Comparison of ENCODE assay signal across 13 mouse cellular contexts in genomic region chr1:86698721-86699120, GRCm38 (mm10). TPM values are rescaled to one million over a fixed set of nuclear protein-coding genes. Genes with fewer than 3 reads are reported as not detected.
A peak's percentile ranks its signal among the peaks of the same experiment; 100 is the strongest.
DNase-seq lines count a peak whose midpoint lies in the region; ATAC-seq and TF ChIP-seq lines count a peak whose summit lies in the region.
"Had no signal": no experiment of that assay in that cellular context is flagged by ENCODE, and none has a peak within 500 bp of the region (broad histone marks: within the 10 kb centered on the region; RNA-seq: fewer than 3 reads in every experiment).

No protein-coding gene starts in this region.

- no peak overlapping the region for H3K4me3 ChIP-seq in lung, embryonic 14.5 days (ENCODE audit: low read depth, low read length)
- H3K4me3 ChIP-seq in forebrain, postnatal 0 days (ENCODE audit: low read depth, low read length): no peak overlapping the region
- H3K4me3 ChIP-seq: hindbrain, embryonic 13.5 days; megakaryocyte, embryonic 14.5 days; neural tube, embryonic 13.5 days had no signal

- H3K9ac ChIP-seq in lung, embryonic 14.5 days: no peak overlapping the region
- no peak overlapping the region for H3K9ac ChIP-seq in forebrain, postnatal 0 days
- H3K9ac ChIP-seq: hindbrain, embryonic 13.5 days; neural tube, embryonic 13.5 days had no signal

- no peak overlapping the region for H3K4me2 ChIP-seq in lung, embryonic 14.5 days
- no peak overlapping the region for H3K4me2 ChIP-seq in forebrain, postnatal 0 days (ENCODE audit: low read depth)
- H3K4me2 ChIP-seq: hindbrain, embryonic 13.5 days; neural tube, embryonic 13.5 days had no signal

- 33% methylated on average over 2 of the region's 2 CpGs for WGBS in lung, embryonic 14.5 days
- WGBS in forebrain, postnatal 0 days: 22% methylated on average over 2 of the region's 2 CpGs

- H3K9me3 ChIP-seq in lung, embryonic 14.5 days (ENCODE audit: low read depth, low read length): no peaks in the 10 kb centered on the region
- H3K9me3 ChIP-seq in forebrain, postnatal 0 days (ENCODE audit: low read length): no peaks in the 10 kb centered on the region
- H3K9me3 ChIP-seq: hindbrain, embryonic 13.5 days; megakaryocyte, embryonic 14.5 days; neural tube, embryonic 13.5 days had no signal

- no peaks in the 10 kb centered on the region for H3K36me3 ChIP-seq in lung, embryonic 14.5 days (ENCODE audit: insufficient read depth)
- no peaks in the 10 kb centered on the region for H3K36me3 ChIP-seq in forebrain, postnatal 0 days (ENCODE audit: insufficient read depth)
- H3K36me3 ChIP-seq: hindbrain, embryonic 13.5 days; neural tube, embryonic 13.5 days had no signal

- ATAC-seq in lung, embryonic 14.5 days (ENCODE audit: insufficient read depth): no peak
- no peak for ATAC-seq in activated CD4-positive, CD25-positive, alpha-beta regulatory T cell, adult 4 months
- no peak for ATAC-seq in forebrain, postnatal 0 days

- no peaks in the 10 kb centered on the region for H3K27me3 ChIP-seq in lung, embryonic 14.5 days (ENCODE audit: insufficient read depth, low read length)
- H3K27me3 ChIP-seq in forebrain, postnatal 0 days (ENCODE audit: insufficient read depth, low read length): no peaks in the 10 kb centered on the region
- H3K27me3 ChIP-seq: hindbrain, embryonic 13.5 days; neural tube, embryonic 13.5 days had no signal

- 0 out of 2 replicates have a peak, but pooled peaks have one; percentile 2 for TF ChIP-seq CTCF in lung, embryonic 14.5 days (IDR thresholded peaks at IDR 0.05; ENCODE audit: low read depth)
- no peak for TF ChIP-seq CTCF in forebrain, postnatal 0 days (IDR thresholded peaks at IDR 0.05; ENCODE audit: low read depth)

- no peak overlapping the region for H3K27ac ChIP-seq in lung, embryonic 14.5 days (ENCODE audit: low read depth)
- H3K27ac ChIP-seq in forebrain, postnatal 0 days (ENCODE audit: low read depth, low read length): no peak overlapping the region
- H3K27ac ChIP-seq: hindbrain, embryonic 13.5 days; neural tube, embryonic 13.5 days had no signal

- DNase-seq in adrenal gland, adult 2 months: peak; percentile 60
- no peak for DNase-seq in adrenal gland, postnatal 4 days (ENCODE audit: low spot score in 2 of 2)
- DNase-seq in lung, embryonic 14.5 days: no peak
- no peak for DNase-seq in lung, postnatal 4 days
- DNase-seq in adrenal gland, postnatal 36 days: peak; percentile 55 to 69
- DNase-seq in thymus, postnatal 14 days: peak; percentile 46
- no peak for DNase-seq in forebrain, postnatal 0 days
- DNase-seq: gastrocnemius, postnatal 10 days had no signal

- no peaks in the 10 kb centered on the region for H3K4me1 ChIP-seq in lung, embryonic 14.5 days (ENCODE audit: insufficient read depth)
- no peaks in the 10 kb centered on the region; the same call in 1 of the 2 replicates for H3K4me1 ChIP-seq in forebrain, postnatal 0 days (ENCODE audit: insufficient read depth)

RNA-seq across cellular contexts. Expression of gene Dis3l2, which starts 4.9 kb away (rescaled TPM):
- total RNA-seq in adrenal gland, adult 2 months (2021): 10 to 100 TPM; 14.8 to 14.9 TPM
- 8.4 and 11.2 TPM in 2 replicates for polyA plus RNA-seq in adrenal gland, adult 2 months (2012; rRNA removed)
- 10 to 100 TPM; 25.6 to 26.0 TPM for total RNA-seq in adrenal gland, postnatal 4 days (2021)
- 25.8 and 30.0 TPM in 2 replicates for polyA plus RNA-seq in lung, embryonic 14.5 days (2014; fragmentation: Nextera tagmentation; extraction: Ambion mirVana)
- total RNA-seq in adrenal gland, postnatal 36 days (2021): 10 to 100 TPM; 12.2 to 19.3 TPM
- 10 to 100 TPM; 18.9 to 20.4 TPM for polyA plus RNA-seq in activated CD4-positive, CD25-positive, alpha-beta regulatory T cell, adult 4 months (2017; shearing (Covaris generic))
- 49.2 and 53.6 TPM in 2 replicates for total RNA-seq in forebrain, postnatal 0 days (2014; rRNA removed)
- 31.7 and 35.0 TPM in 2 replicates for polyA plus RNA-seq in forebrain, postnatal 0 days (2015; fragmentation: Nextera tagmentation; extraction: Ambion mirVana)

RNA-seq across cellular contexts. Expression of gene Nppc, which starts 28.4 kb away (rescaled TPM):
- under 1 TPM in 1 of 2 experiments, not detected in 1; 0.55 TPM for total RNA-seq in adrenal gland, adult 2 months (2021)
- 0.44 and 0.45 TPM in 2 replicates for polyA plus RNA-seq in adrenal gland, adult 2 months (2012; rRNA removed)
- not detected for total RNA-seq in adrenal gland, postnatal 4 days (2021)
- polyA plus RNA-seq in lung, embryonic 14.5 days (2014; fragmentation: Nextera tagmentation; extraction: Ambion mirVana): 0.29 TPM in 1 of 2 replicates, not detected in the other
- total RNA-seq in adrenal gland, postnatal 36 days (2021): not detected
- polyA plus RNA-seq in activated CD4-positive, CD25-positive, alpha-beta regulatory T cell, adult 4 months (2017; shearing (Covaris generic)): not detected
- total RNA-seq in forebrain, postnatal 0 days (2014; rRNA removed): 5.7 and 6.3 TPM in 2 replicates
- polyA plus RNA-seq in forebrain, postnatal 0 days (2015; fragmentation: Nextera tagmentation; extraction: Ambion mirVana): 7.7 and 9.2 TPM in 2 replicates
- polyA plus RNA-seq: small intestine, adult 2 months had no signal

Comparison
In these comparisons a context has a peak if more than half of its experiments do, and no peak if none do; other contexts are left out.
1. DNase-seq: peak in adrenal gland, adult 2 months (single experiment), adrenal gland, postnatal 36 days (2 of 2) and thymus, postnatal 14 days (single experiment); none in adrenal gland, postnatal 4 days (0 of 2), lung, embryonic 14.5 days (single experiment), lung, postnatal 4 days (0 of 2) and forebrain, postnatal 0 days (single experiment).